Mouse (Mus musculus) heart, adult 2 months (tissue): ENCODE results near the gene Kcnh7. TPM values are rescaled to one million over a fixed set of nuclear protein-coding genes. Genes with fewer than 3 reads are reported as not detected.

Experiments used
- DNase-seq, 2 experiments: peaks; one replicate each; pipeline ENCODE4 v3.0.0; 2021
- H3K27ac ChIP-seq: fragments of 200-600 bp; 2 replicates; pipeline ENCODE4 v1.8.1; 2022
- H3K27me3 ChIP-seq: fragments of 200-500 bp; 2 replicates; pipeline ENCODE4 v1.6.1; 2012; ENCODE audit warnings: mild to moderate bottlenecking, low read length, inconsistent platforms, mixed read lengths; ENCODE audit not compliant: control insufficient read depth, insufficient read depth
- H3K36me3 ChIP-seq: fragments of 200-500 bp; 2 replicates; pipeline ENCODE4 v1.6.1; 2012; ENCODE audit warnings: low read length, inconsistent platforms; ENCODE audit not compliant: control insufficient read depth, insufficient read depth
- H3K4me1 ChIP-seq: fragments of 200-500 bp; 2 replicates; pipeline ENCODE4 v1.6.1; 2011; ENCODE audit warnings: low read length; ENCODE audit not compliant: control insufficient read depth, insufficient read depth
- H3K4me3 ChIP-seq: fragments of 200-600 bp; 2 replicates; pipeline ENCODE4 v1.8.1; 2022
- H3K79me2 ChIP-seq: fragments of 200-500 bp; replicated peaks from 2 replicates; pipeline ENCODE4 v1.6.1; 2012; ENCODE audit warnings: mild to moderate bottlenecking, inconsistent platforms, low read length, moderate library complexity, mixed read lengths; ENCODE audit not compliant: control insufficient read depth, insufficient read depth
- H3K9ac ChIP-seq: fragments of 200-500 bp; 2 replicates; pipeline ENCODE4 v1.6.1; 2012; ENCODE audit warnings: low read depth, mild to moderate bottlenecking, control low read depth, inconsistent platforms, low read length, mixed read lengths
- CTCF ChIP-seq: fragments of 200-600 bp; IDR thresholded peaks from 2 replicates; pipeline ENCODE4 v1.8.1; 2022; ENCODE audit warnings: antibody characterized with exemption, mild to moderate bottlenecking, moderate library complexity
- EP300 ChIP-seq: fragments of 200-500 bp; IDR thresholded peaks from 2 replicates; pipeline ENCODE4 v1.6.1; 2011; ENCODE audit warnings: low read depth, low read length, control low read depth; ENCODE audit not compliant: insufficient read depth
- POLR2A ChIP-seq: fragments of 200-500 bp; IDR thresholded peaks from 2 replicates; pipeline ENCODE4 v1.6.1; 2011; ENCODE audit warnings: mild to moderate bottlenecking, low read depth, low read length, control low read depth; ENCODE audit not compliant: insufficient read depth
- WGBS: fragments of 180-500 bp; shearing (Covaris S2); methylation state at CpG from one replicate; pipeline ENCODE4 v1.1.7; 2018; 5-methylcytosine and 5-hydroxymethylcytosine counted together
- intact Hi-C: fragments of 180-260 bp; cut with DNase I; formaldehyde crosslinking; loops from one replicate; pipeline ENCODE4 v1.15.1; 2025
- polyA plus RNA-seq: library from polyadenylated mRNA; depleted of rRNA; stranded (reverse); fragments of >200 nt; gene quantifications from 2 replicates; pipeline ENCODE4 v1.2.3, GENCODE M21; 2012
- total RNA-seq, 2 experiments: library from RNA; stranded (reverse); gene quantifications; 2 replicates each; pipeline ENCODE4 v1.2.3; 2021

Gene Kcnh7
- total and polyA plus RNA-seq, 3 experiments = 0.02 to 0.26 (median 0.08) TPM

DNA sequence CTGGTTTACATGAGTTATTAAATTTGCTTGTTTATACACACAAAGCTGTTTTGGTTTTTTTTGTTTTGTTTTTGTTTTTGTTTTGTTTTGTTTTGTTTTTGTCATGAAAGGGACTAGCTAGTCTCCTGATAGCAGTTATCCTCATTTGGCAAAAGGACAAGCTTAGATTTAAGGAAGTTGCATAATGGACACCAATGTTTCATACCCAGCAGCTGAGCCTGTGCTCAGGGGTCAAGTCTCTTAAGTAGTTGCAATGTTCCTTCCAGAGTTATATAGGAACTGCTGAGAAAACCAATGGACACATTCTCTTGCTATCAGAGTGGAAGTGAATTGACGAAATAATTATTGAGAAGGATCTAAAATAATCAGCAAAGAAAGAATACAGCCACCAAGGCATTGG, 528.0 kb downstream of the Kcnh7 start:
- TF ChIP-seq POLR2A = no peak
- no peak for TF ChIP-seq CTCF
- TF ChIP-seq EP300 = no peak
- Histone ChIP-seq H3K36me3 (no peaks in the 10 kb centered on the region), H3K27me3 (no peaks in the 10 kb centered on the region), H3K4me3 (no peak overlapping the region), H3K27ac (no peak overlapping the region), H3K79me2 (no peaks in the 10 kb centered on the region), H3K4me1 (no peaks in the 10 kb centered on the region; the same call in 1 of the 2 replicates), H3K9ac (no peak overlapping the region)
- 82% methylated on average over 1 of the region's 1 CpGs for WGBS
- intact Hi-C loops = no loop called here
- DNase-seq = no peak

DNA sequence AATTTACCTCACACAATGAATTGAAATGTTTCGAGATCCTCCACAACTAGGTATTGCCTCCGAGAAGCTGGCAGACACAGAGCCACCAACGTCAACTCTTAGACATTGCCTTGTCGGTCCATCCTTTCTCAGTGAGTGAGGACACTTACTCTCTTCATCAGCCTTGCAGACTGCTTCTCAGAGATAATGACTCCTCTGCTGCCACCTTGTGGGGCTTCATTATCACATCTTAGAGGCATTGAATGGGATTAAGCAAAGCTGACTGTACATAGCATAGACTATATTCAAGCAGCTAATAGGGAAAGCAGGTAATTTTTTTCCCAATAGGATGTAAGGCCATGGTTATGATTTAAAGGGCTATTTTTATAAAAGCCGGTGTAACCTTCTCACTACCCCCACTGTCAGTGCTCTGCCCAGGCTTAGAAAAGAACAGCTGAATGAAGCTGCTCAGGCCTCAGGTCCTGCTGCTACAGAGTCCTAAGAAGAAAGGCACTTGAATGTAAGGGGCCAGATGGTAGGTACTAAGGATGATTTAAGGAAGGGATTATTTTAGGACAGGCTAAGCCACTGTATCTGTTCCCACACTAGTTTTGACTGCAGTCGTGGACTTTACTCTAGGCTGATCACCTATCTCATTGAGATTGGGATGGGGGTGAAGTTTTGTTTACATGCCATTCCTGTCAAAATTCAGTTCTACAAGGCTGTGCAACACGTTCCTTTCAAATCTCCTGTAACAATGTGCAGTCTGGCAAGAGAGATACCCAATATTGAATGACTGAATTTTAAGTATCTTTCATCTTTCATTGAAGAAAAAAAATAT, 529.4 kb downstream of the Kcnh7 start:
- no peaks in the 10 kb centered on the region for H3K36me3 ChIP-seq
- H3K27me3 ChIP-seq = no peaks in the 10 kb centered on the region
- no peaks in the 10 kb centered on the region for H3K79me2 ChIP-seq
- no peak overlapping the region for H3K4me3 ChIP-seq
- TF ChIP-seq EP300 (no peak), CTCF (peak; percentile 74)
- WGBS = 36% methylated on average over 7 of the region's 7 CpGs
- intact Hi-C loops = loop anchor here (5.0 kb wide), 1 partner anchor 798 kb away; no protein-coding TSS in a partner anchor
- DNase-seq = peak; percentile 29 to 30
- H3K9ac ChIP-seq = no peak overlapping the region
- H3K4me1 ChIP-seq = no peaks in the 10 kb centered on the region; the same call in 1 of the 2 replicates
- no peak overlapping the region for H3K27ac ChIP-seq

DNA sequence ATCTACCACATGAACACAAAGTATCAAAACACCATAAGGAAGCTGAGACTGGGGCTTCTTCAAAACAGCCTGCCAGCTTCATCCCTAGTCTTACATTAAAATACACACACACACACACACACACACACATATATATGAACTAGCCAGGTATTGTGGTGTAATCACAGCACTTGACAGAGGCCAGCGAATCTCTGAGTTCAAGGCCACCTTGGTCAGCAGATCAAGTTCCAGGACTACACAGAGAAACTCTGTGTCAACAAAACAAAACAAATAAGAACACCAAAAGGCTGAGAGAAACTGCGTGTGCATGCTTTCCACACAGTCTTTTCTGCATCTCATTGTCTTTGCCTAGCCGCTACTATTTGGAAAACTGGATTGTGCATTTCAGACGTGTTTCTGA, 531.6 kb downstream of the Kcnh7 start:
- Histone ChIP-seq H3K4me3 (no peak overlapping the region), H3K9ac (no peak overlapping the region), H3K79me2 (no peaks in the 10 kb centered on the region), H3K4me1 (no peaks in the 10 kb centered on the region; the same call in 1 of the 2 replicates), H3K36me3 (no peaks in the 10 kb centered on the region), H3K27ac (no peak overlapping the region), H3K27me3 (no peaks in the 10 kb centered on the region)
- intact Hi-C loops = loop anchor here (5.0 kb wide), 1 partner anchor 800 kb away; no protein-coding TSS in a partner anchor
- no peak for DNase-seq
- no peak for TF ChIP-seq EP300
- no peak for TF ChIP-seq CTCF
- TF ChIP-seq POLR2A = no peak
- 83% methylated on average over 4 of the region's 4 CpGs for WGBS

DNA sequence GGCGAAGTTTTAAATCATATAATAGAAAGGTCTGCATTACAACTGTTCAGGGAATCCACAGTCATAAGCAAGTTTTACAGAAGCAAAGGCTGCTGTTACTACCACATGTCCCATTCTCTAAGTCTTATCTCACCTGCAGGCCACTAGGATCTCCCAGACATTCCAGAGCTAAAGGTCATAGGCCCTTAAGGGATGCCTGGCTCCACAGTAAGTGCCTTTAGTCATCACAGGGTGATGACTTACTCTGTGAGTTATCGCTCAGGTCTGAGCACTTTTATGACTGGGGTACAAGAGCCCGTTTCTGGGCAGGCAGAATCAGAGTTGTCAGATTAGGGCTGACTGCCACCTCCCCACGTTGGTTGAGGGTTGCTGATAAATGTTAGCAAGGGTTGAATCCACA, 532.2 kb downstream of the Kcnh7 start:
- Histone ChIP-seq H3K36me3 (no peaks in the 10 kb centered on the region), H3K4me1 (no peaks in the 10 kb centered on the region; the same call in 1 of the 2 replicates), H3K79me2 (no peaks in the 10 kb centered on the region), H3K9ac (no peak overlapping the region), H3K27ac (no peak overlapping the region), H3K27me3 (no peaks in the 10 kb centered on the region), H3K4me3 (no peak overlapping the region)
- no peak for DNase-seq
- WGBS = 61% methylated on average over 4 of the region's 4 CpGs
- TF ChIP-seq POLR2A = no peak
- no peak for TF ChIP-seq EP300
- TF ChIP-seq CTCF = no peak
- intact Hi-C loops = loop anchor here (5.0 kb wide), 1 partner anchor 800 kb away; no protein-coding TSS in a partner anchor

DNA sequence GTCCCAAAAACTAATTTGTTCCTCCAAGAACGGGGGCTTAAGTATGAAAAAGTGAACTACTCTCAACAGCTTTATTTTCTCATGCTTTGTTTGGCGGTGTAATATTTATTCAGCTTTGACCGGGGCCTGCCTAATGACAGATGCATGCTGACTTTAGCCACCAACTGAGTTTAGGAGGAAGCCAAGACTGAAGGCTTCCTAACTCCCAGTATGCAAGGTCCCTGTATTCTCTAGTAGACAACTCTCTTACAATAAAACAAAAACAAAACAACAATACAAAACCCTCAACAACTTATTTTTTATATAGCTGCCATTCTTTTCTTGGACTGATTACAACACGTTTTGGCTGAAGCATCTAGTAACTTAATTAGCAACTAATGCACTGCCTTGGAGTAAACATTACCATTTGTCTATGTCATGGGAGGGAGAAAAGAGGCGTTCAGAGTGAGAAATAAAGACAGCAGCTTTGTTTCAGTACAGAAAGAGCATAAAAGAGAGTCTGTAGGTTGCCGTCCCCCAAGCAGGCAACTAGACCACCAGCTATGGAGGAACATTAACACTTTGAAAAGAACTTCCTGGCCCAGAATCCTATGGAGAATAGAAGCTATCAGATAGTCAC, 537.3 kb downstream of the Kcnh7 start:
- no peak overlapping the region for H3K9ac ChIP-seq
- 0 out of 2 replicates have a peak, but pooled peaks have one; percentile 22 for TF ChIP-seq CTCF
- no peak for TF ChIP-seq EP300
- TF ChIP-seq POLR2A = no peak
- H3K36me3 ChIP-seq = peaks cover 6% of the 10 kb centered on the region
- H3K27ac ChIP-seq = peak overlapping the region; percentile 92
- H3K79me2 ChIP-seq = peaks cover 1% of the 10 kb centered on the region; the same call in 1 of the 2 replicates
- peaks cover 5% of the 10 kb centered on the region for H3K4me1 ChIP-seq
- H3K4me3 ChIP-seq = peak overlapping the region; percentile 74
- intact Hi-C loops = no loop called here
- WGBS = 36% methylated on average over 6 of the region's 6 CpGs
- no peaks in the 10 kb centered on the region for H3K27me3 ChIP-seq
- DNase-seq = no peak
